Mouse (Mus musculus) neural tube, embryonic 10.5 days (tissue): ENCODE data around the gene Dnajc22.

ENCODE experiments used
- DNase-seq: peaks from one replicate; pipeline ENCODE4 v3.0.0-alpha.2; 2017; ENCODE audit warnings: low spot score; ENCODE audit errors: extremely low spot score

Gene Dnajc22

DNA sequence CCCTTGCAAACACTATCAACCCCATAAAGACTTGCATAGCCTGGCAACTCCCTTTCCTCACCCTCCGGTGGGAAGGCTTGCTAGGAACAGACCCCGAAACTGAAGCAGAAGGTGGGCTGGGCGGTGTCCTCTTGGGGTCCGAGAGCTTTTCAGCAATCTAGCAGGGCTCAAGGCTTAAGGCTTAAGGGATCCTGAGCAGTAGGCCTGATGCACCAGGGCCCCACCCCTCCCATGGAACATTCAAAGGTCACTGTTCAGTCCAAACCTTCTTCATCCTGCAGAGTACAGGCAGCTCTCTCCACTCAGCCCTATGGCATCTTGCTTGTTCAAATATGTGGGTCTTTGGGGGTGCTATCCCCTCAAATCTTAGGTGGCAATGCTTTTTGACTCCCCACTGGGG, 7.0 kb upstream of the Dnajc22 start:
- DNase-seq = no peak

DNA sequence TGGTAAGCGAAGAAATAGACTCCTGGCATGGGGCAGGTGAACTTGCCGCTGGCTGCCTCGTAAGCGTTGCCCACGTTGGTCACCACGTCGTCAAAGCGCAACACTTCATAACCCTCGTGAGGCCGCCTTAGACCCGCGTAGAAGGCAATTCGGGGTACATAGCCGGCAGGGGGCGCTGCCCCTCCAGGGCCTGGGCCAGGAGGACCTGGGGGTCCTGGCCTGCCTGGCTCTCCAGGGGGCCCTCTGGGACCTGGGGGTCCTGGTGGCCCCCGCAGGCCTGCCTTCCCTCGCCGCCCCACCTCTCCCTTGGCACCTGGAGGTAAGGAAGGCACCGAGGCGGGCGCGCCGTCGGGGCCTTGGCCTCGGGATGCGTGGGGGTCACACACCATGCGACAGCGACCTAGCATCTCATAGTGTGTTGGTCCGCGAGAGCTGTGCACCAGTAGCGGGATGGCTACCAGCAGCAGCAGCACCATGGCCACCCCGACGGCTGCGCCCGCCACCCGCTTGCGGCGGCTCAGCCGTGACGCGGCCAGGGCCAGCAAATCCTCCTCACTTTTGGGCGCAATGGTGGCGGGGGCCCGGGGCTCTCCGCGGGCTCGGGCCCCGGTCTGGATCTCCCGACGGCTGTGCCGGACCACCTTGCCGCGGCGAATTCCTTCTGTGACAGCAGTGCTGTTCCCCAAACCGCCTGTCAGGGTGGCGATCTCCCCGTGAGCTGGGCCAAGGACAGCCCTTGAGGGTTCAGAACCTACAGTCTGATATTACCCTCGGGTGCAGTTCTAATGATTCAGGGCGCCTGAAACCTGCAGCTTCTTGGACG, 5.5 kb upstream of the Dnajc22 start, which contains the start of gene C1ql4:
Gene C1ql4, minus strand, starts transcription at position 565 of the 823 bp plus-strand sequence.
- DNase-seq = peak; percentile 61

DNA sequence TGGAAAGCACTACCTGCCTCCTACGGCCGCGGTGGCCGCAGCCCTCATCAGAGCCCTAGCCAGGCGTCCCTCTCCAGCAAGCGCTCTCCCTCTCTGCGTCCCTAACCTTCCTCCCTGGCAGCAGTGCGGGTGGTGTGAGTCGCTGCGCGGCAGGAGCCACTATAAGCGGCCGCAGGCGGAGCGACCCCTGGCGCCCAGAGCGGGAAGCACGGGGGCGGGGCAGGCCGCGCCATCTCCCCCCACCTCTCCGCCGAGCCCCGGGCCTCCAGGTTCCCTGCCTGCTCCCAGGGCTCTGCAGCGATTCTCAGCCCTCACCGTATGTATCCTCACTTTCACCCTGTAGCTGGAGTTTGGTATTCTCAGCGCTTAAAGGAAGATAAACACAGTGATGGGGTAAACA, 4.7 kb upstream of the Dnajc22 start:
- peak; percentile 86 for DNase-seq

DNA sequence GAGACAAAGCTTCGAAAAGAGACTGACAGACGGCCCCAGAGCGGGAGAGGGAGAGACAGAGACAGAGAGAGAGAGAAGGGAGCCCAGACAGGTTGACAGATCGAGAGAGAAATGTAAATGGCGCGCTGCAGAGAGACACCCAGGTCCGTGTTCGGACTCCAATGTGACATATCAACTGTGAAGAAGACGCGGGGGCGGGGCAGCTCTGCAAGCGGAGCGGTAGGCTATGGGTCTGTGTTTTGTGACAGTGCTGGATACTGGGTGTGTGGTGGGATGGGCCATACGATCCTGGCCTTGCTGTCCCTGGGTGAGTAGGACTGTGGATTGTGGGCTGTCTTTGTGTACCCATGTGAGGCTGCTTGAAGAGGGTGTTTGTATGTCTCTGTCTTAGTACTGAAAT, 3.9 kb upstream of the Dnajc22 start:
- DNase-seq = no peak

GRCm38 (mm10) chr15:99093291-99094258, 605 bp downstream of the Dnajc22 start:
- DNase-seq = peak; percentile 85

DNA sequence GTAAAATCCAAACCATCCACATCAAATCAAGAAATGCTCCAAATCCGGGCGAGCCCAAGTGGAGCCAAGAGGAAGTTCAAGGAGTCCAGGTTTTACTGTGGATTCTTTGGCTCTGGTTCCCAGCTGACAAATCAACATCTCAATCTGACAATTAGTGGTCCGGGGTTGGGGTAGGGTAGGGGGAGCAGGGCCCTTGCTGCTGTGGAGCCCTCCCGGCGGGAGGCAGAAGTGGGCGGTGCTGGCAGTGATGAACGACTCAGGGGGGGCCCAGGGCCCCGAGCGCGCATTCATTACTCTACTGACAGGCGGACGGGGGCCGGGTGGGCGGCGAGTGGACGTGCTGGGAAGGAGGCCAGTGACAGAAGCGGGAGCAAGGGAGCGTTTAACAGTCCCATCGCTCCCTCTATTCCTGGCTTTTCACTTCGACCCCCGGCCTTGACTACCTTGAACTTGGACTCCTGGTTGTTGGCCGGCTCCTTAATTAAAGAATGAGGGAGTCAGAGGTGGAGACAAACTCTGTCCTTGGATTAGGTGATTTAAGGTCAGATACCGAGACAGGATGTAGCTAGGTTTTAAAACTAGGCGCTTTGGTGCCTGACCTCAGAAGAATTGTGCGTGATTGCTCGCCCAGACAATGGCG, 1.8 kb downstream of the Dnajc22 start:
- DNase-seq = peak; percentile 78

DNA sequence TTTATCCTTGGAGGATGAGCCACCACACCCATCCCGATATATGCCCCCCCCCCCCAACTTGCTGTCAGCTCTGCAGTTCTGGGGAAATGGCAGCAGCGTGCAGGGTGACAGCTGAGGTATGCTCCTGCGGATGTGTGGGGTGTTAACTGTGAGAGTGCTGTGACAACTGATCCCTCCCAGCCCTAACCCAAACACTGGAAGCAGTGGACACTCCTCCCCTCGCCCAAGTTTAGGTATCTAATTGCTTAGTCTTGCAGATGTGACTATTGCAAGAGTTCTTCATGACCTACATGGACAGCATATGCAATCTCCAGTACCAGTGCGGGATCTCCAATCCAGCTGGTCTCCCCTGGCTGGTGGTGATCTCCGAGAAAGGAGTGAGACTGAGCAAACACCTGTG, 2.4 kb downstream of the Dnajc22 start:
- DNase-seq = peak; percentile 50

- no peak for DNase-seq
Measured at GRCm38 (mm10) chr15:99096061-99096793, 3.3 kb downstream of the Dnajc22 start.

- DNase-seq = peak; percentile 74
Measured at GRCm38 (mm10) chr15:99096831-99097500, 4.0 kb downstream of the Dnajc22 start.

DNA sequence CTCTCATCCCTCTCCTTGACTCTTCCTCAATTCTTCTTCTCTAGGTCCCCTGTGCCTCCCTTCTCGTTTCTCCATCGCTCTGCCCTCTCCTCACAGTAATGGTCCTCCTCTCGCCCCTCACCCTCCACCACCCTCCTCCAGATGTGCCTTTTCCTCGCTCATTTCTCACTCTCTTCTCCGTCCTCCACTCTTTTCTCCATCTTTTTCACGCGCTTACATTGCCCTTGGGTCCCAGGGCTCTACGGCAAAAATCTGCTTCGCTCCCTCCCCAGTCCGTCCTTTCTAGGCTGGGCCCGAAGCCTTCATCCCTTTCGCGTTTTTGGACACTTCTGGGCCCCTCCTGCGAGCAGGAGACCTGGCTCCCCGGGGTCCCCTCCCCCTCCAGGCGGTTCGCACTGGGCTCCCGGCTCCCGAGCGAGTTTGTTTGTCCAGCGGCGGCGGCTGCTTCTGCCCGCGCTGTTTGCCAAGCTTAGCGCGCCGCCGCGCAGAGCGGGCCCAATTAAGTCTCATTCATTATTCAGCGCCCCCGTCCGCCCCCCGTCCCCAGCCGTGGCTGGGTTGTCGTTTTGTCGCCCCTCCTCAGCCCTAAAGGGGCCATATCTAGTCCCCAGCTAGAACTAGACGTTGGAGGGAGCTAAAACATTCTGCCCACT, 5.0 kb downstream of the Dnajc22 start:
- DNase-seq = peak; percentile 66

GRCm38 (mm10) chr15:99098493-99098861, 5.5 kb downstream of the Dnajc22 start:
- peak; percentile 64 for DNase-seq

- peak; percentile 76 for DNase-seq
Measured at GRCm38 (mm10) chr15:99099139-99099556, 6.2 kb downstream of the Dnajc22 start.

- no peak for DNase-seq
Measured at GRCm38 (mm10) chr15:99099984-99100383, 7.0 kb downstream of the Dnajc22 start.

DNA sequence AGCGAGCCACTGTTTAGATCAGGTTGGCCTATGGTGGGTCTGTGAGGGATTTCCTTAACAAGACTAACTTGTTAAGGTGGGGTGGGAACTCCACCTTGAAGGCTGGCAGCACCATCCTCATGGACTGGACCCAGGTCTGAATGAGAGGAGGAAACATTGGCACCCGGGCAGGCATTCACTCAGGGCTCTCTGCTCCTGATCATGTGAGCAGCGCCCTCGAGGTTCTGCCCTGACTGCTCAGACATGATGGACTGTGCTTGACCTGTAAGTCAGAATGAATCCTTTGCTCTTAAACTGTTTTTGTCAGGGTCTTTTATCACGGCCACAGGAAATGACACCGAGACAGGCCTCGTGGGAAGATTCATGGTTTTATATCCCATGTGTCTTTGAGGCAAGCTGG, 12.3 kb downstream of the Dnajc22 start:
- no peak for DNase-seq

GRCm38 (mm10) chr15:99107866-99108265, 14.9 kb downstream of the Dnajc22 start:
- no peak for DNase-seq

DNA sequence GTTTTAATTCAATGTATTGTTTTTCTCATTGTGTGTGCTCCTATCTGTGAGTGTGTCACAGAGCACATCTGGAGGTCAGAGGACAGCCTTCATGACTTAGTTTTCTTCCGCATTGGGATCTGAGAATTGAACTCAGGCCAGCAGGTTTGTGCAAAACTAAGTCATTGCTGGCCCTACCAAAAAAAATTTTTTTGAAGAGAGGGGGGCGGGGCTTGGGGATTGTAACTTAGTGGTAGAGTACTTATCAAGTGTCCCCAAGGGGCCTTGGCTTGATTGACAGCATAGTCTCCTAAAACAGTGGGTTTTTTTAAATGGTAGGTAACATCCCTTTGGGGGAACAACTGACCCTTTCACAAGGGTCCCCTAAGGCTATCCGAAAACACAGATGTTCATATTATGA, 18.2 kb downstream of the Dnajc22 start:
- no peak for DNase-seq

DNA sequence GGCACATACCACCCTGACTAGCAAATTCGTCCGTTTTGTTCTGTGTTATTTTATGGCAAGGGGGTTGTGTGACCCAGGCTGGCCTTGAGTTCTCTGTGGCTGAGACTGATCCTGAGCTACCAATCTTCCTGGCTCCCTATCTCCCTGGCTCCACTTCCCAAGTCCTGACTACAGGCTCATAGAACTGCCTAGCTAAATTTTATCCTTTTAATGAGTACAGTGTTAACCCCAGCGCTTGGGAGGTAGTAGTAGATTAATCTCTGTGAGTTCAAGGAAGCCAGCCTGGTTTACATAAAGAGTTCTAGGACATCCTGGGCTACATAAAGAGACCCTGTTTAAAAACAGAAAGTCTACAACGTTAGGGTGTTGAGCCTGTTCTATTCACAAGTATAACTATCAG, 18.8 kb downstream of the Dnajc22 start:
- DNase-seq = no peak

DNA sequence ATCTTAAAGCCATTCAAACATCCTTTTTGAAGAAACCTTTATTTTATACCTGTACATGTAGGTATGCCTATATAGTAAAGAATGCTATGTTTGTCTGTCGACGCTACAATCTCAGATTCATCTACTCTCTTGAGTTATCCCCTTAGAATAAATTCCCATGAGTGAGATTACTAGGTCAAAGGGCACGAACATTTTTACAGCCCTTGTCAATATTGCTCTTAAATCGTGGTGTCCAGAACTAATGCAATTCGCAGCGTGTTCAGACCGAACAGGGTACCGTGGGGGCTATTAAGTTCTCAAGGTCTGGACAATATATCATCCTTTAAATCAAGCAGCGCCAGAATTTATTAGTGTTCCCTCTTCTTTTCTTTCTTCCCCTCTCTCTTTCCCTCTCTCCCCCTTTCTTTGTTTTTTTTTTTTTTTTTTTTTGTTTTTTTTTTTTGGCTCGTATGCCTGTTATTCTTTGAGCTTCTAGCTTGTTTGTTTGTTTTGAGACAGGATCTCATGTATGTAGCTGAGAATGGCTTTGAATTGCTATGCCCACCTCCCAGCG, 19.9 kb downstream of the Dnajc22 start:
- DNase-seq = no peak

DNA sequence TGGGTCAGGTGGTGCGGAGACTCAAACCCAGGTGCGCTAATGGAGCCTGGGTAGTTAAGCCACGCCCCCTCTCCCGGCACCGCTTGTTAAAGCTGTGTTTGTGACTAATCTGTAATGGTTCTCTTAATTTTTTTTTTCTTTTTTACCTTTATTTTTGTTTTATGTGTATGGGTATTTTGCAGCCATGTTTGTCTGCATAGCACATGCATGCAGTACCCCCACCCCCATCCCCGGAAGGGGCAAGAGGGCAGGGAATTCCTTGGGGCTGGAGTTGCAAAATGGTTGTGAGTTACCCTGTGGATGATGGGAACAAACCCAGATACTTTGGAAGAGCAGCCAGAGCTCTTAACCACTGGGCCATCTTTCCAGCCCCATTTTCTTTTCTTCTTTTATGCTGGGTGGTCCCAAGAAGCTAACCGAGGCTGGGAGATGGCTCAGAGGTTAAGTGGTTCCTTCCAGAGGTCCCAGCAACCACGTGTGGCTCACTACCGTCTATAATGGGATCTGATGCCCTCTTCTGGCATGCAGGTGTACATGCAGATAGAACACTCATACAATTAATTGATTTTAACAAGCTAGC, 20.5 kb downstream of the Dnajc22 start:
- DNase-seq = no peak
